Mouse (Mus musculus) cortical plate, adult 2 months (tissue): ENCODE data around the gene Tie1. TPM values are rescaled to one million over a fixed set of nuclear protein-coding genes. Genes with fewer than 3 reads are reported as not detected.

Source experiments
- H3K27ac ChIP-seq: fragments of 200-500 bp; 2 replicates; pipeline ENCODE4 v1.5.1; 2012; ENCODE audit warnings: low read length, control low read depth, inconsistent platforms; ENCODE audit not compliant: insufficient read depth
- H3K4me1 ChIP-seq: fragments of 200-500 bp; 2 replicates; pipeline ENCODE4 v1.6.1; 2011; ENCODE audit warnings: low read length; ENCODE audit not compliant: control insufficient read depth, insufficient read depth
- H3K4me3 ChIP-seq: fragments of 200-500 bp; 2 replicates; pipeline ENCODE4 v1.5.1; 2011; ENCODE audit warnings: mild to moderate bottlenecking, low read length, control low read depth; ENCODE audit not compliant: insufficient read depth
- CTCF ChIP-seq: fragments of 200-500 bp; IDR thresholded peaks from 2 replicates; pipeline ENCODE4 v1.5.1; 2011; ENCODE audit warnings: mild to moderate bottlenecking, control low read depth, low read length; ENCODE audit not compliant: insufficient read depth; ENCODE audit errors: extremely low read depth
- POLR2A ChIP-seq: fragments of 200-500 bp; IDR thresholded peaks from 2 replicates; pipeline ENCODE4 v1.6.1; 2011; ENCODE audit warnings: mild to moderate bottlenecking, low read length, control low read depth; ENCODE audit not compliant: insufficient read depth; ENCODE audit errors: extremely low read depth
- polyA plus RNA-seq: library from polyadenylated mRNA; depleted of rRNA; stranded (reverse); fragments of >200 nt; gene quantifications from 2 replicates; pipeline ENCODE4 v1.2.3, GENCODE M21; 2012

The Tie1 gene
- polyA plus RNA-seq, 1 experiment = 13.2 TPM

DNA sequence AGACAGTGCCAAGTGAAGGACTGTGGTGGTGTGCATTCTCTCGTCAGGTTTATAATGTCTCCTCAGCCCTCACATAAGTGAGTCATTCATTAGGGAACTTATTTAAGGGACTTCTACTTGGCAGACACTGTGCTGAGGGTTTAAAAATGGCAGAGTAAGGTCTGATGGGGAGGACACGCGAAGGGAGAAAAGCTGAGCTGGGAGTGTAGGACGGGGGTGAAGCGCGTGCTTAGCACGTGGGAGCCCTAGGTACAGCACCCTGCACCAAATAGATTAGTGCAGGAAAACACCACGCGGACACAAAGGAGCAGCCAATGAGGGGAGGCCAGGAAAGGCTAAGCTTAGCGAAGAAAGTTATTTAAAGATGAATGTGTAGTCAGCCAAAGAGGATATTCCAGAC lies 44.8 kb downstream of the Tie1 start:
- no peak overlapping the region for H3K4me3 ChIP-seq
- peaks cover 2% of the 10 kb centered on the region; the same call in 1 of the 2 replicates for H3K4me1 ChIP-seq
- no peak overlapping the region for H3K27ac ChIP-seq
- no peak for TF ChIP-seq CTCF
- no peak for TF ChIP-seq POLR2A

DNA sequence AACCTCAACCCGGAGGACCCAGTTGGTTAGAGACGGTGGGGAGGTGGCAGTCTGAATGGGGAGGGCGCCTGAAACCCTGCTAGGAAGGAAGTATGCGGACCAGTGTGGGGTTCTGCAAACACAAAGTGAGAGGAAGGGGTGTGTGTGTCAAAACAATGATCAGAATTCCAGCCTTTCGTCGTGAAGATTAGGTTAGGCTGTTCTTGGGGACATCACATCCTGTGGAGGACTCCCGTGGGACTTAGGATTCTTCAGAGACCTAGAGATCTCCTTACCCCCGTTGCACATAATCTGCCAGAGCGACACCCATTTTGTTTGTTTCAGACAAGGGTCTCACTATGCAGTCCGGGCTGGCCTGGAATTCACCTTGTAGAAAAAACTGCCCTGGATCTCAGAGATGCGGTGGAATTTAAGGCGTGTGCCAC lies 52.0 kb downstream of the Tie1 start:
- no peak for TF ChIP-seq CTCF
- no peak for TF ChIP-seq POLR2A
- Histone ChIP-seq H3K4me3 (peak overlapping the region; percentile 11), H3K27ac (no peak overlapping the region), H3K4me1 (no peaks in the 10 kb centered on the region; the same call in 1 of the 2 replicates)

DNA sequence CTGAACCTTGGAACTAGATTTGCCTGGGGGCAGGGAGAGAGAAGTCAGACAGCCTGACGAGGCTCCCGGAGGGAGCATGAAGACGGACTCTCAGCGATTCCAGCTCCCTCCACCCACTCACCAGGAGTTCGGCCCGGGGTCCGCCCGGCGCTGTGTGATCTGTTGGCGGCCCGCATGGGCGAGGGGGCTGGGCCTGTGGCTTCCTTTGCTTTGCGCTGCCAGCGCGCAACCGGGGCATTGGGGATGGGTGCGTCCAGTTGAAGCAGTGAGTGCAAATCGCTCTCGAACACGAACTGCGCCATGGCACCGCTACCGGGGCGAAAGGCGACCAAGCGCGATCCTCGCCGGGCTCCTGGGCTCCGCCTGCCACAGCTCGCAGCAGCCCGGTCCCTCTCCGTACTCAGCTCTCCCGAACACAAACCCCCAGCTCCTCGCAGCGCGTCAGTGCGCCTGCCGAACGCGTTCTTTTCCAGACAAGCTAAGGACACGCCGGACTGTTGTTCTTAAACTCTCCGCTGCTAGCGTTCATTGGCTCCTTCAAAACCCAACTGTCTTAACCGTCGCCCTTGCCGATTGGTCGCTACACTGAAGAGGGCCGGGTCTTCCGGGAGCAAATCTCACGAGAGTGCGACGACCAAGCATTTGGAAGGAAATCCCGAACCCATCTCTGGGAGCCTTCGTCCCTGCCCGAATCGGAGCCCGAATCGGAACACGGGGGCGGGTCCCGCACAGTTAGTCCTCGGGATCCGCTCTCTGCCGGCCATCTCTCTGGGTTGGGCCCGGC lies 52.8 kb downstream of the Tie1 start, which contains the start of gene Cdc20:
Gene Cdc20, minus strand, starts transcription at position 533 of the 784 bp plus-strand sequence.
- Histone ChIP-seq H3K4me3 (peak within 1 kb of the TSS; percentile 11), H3K4me1 (no peaks in the 10 kb centered on the region; the same call in 1 of the 2 replicates), H3K27ac (no peak within 1 kb of the TSS)
- TF ChIP-seq POLR2A (peak; percentile 82), CTCF (no peak)

DNA sequence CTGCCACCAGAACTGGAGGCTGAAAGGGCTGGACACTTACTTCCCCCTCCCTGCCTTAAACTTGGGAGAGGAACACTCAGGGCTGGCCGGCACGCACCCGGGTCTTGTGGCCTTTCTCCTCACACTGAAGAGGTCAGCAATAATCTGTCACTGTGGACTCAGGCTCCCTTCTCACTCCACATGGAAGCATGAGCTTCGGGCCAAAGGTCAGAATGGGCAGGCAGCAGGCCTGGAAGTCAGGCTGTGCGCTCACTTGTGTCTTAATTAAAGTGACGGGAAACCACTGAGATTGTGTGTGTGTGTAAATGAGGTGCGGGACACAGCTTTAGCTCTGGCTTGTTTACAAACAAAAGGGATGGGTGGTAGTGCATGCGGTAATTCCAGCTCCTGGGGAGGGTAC lies 57.5 kb downstream of the Tie1 start:
- TF ChIP-seq POLR2A = no peak
- TF ChIP-seq CTCF = no peak
- Histone ChIP-seq H3K27ac (no peak overlapping the region), H3K4me1 (peaks cover 2% of the 10 kb centered on the region; the same call in 1 of the 2 replicates), H3K4me3 (no peak overlapping the region)

DNA sequence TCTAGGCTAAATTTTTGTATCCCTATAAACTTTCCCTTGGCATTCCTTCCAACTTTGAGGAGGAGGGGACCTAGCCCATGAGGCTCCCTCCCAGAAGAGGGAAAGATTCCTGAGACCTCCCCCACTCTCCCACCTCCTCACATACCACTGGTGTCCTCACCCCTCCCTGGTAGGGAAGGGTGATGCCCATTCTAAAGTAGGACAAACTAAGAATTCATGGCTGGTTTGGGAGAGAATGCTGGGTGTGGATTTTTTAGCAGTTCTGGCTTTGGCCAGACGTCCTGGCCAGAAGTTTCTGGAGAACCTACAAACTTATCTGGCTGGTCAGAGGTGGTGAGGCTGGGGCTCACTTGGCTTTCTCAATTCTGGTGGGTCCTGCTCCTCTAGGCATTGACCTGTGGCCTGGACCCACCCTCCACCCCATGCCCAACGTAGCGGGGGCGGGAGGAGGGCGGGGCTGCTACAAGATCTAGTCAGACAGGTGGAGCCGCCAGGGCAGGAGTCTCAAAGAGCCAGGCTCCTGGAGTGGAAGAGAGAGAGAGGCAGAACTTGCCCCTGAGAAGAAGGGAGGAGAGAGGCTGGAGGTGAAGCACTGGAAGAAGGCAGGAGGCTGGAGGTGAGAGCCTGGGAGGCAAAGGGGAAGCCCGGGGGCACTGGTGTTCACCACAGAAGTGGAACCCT lies 60.5 kb downstream of the Tie1 start:
- Histone ChIP-seq H3K27ac (no peak overlapping the region), H3K4me3 (peak overlapping the region; percentile 42), H3K4me1 (peaks cover 2% of the 10 kb centered on the region; the same call in 1 of the 2 replicates)
- no peak for TF ChIP-seq POLR2A
- TF ChIP-seq CTCF = no peak

DNA sequence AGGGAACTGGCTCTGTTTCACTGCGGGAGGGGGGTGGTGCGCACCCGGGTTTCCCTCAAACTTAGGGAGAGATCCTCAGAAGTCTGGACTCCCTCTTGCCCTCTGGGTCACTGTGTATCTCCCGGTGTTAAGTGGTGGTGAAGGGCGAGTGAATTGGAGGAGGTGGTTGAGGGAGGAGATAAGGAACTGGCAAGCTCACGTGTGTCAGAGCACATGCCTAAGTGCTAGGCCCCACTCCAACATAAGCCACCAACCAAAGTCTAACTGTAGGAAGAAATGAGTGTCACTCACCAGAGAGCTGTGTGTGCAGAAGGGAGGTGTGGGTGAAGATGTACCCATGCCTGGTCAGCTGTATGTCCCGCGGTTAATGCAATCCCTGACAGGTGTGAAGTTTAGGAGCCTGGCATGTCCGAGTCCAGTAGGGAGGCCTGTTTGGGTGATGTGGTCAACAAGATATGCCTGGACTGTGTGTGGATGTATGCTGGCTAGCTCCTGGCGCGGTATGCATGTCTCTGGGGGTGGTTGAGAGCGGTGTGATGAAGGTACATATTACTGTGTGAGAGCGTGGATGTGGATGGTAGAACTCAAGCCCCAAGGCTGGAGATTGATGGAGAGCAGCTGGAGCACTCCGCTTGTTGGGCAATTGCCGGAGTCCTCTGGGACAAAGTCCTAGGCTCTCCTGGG lies 61.2 kb downstream of the Tie1 start:
- peaks cover 2% of the 10 kb centered on the region; the same call in 1 of the 2 replicates for H3K4me1 ChIP-seq
- TF ChIP-seq POLR2A (no peak), CTCF (no peak)
- peak overlapping the region; percentile 42 for H3K4me3 ChIP-seq
- H3K27ac ChIP-seq = peak overlapping the region; percentile 78; the same call in 1 of the 2 replicates

DNA sequence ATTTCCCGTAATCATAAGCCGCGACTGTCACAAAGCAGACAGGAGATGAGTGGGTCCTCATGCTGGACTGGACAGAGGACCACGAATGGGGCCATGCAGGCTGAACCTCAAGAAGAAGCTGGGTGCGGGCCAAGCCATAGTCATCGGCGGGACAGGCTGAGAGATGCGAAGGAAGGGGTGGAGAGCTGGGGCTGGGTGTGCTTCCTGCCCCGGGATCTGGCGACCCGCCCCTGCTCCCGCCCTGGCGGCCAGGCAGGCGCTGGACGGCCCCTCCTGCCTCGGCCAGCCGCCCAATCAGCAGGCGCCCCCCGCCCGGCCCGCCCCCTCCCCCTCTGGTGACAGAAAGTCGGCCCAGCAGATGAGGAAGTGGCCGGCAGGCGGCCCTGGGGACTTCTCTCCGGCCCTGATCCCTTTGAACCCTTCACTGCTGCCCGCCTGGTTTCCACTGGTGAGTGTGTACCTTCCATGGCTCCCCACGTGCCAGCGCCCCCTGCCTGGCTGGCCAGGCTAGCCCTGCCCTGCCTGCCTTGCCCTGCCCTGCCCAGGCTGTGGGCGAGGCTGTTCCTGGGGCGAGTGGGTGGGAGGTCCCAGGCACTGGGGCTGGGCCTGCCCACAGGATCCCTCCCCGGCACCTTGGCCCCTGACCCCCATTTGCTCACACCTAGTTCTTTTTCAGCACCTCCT lies 62.0 kb downstream of the Tie1 start, which contains the start of gene Elovl1:
Gene Elovl1, plus strand, starts transcription at position 326 of the 684 bp plus-strand sequence.
- H3K27ac ChIP-seq = peak within 1 kb of the TSS; percentile 98
- 0 out of 2 replicates have a peak, but pooled peaks have one; percentile 18 for TF ChIP-seq POLR2A
- peak; percentile 15; the same call in 1 of the 2 replicates for TF ChIP-seq CTCF
- peaks cover 2% of the 10 kb centered on the region; the same call in 1 of the 2 replicates for H3K4me1 ChIP-seq
- peak within 1 kb of the TSS; percentile 42 for H3K4me3 ChIP-seq

DNA sequence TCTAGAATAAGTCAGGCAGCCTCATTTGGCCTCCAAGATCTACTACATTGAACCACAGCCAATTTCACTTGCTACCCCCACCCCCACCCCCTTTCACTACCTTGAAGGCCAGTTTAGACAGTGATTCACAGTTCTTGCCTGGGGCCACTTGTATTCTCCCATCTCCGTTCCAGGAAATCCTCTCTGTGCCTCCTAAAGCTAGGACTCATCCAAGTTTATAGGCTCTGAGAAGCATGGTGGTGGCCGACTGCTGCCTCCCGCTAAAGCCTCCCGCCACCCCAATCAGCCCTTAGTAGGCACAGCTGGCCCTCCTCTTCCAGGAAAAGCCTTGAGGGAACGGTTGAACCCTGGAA lies 62.5 kb downstream of the Tie1 start:
- H3K4me1 ChIP-seq = peaks cover 2% of the 10 kb centered on the region; the same call in 1 of the 2 replicates
- TF ChIP-seq POLR2A = no peak
- TF ChIP-seq CTCF = no peak
- H3K27ac ChIP-seq = peak overlapping the region; percentile 98
- peak overlapping the region; percentile 42 for H3K4me3 ChIP-seq

DNA sequence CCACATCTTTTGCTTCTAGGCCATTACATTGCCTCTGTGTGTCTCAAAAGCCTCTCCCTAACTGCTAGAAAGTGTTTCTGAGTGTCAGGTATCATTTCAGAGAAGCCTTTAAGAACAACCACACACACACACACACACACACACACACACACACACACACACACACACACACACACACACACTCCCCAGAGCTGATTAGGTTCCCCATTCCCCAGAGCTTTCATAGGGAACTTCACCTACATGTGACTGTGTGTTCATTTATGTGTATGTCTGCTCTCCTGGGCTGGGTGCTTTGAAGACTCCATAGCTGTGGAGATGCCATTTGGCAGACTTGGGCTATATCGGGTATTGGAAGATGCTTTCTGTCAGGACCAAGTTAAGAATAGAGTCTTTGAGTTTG lies 64.5 kb downstream of the Tie1 start:
- Histone ChIP-seq H3K27ac (no peak overlapping the region), H3K4me3 (no peak overlapping the region), H3K4me1 (peaks cover 2% of the 10 kb centered on the region; the same call in 1 of the 2 replicates)
- TF ChIP-seq POLR2A (no peak), CTCF (no peak)
